Mouse (Mus musculus) B cell, adult 2 months (primary cell): ENCODE measurements around the gene Lmod3.
"Not testable (repeated sequence)": the region's sequence is repeated elsewhere in the genome, so short reads cannot be mapped to it uniquely, and the experiment has no call there.

Source experiments
- DNase-seq, 2 experiments: peaks; one replicate each; pipeline ENCODE4 v3.0.0; 2022

Lmod3 gene

GRCm38 (mm10) chr6:97275760-97276159 is 23.2 kb upstream of the Lmod3 start:
- DNase-seq: no peak

- no peak for DNase-seq
Observed at GRCm38 (mm10) chr6:97273777-97274176, 21.2 kb upstream of the Lmod3 start.

DNA sequence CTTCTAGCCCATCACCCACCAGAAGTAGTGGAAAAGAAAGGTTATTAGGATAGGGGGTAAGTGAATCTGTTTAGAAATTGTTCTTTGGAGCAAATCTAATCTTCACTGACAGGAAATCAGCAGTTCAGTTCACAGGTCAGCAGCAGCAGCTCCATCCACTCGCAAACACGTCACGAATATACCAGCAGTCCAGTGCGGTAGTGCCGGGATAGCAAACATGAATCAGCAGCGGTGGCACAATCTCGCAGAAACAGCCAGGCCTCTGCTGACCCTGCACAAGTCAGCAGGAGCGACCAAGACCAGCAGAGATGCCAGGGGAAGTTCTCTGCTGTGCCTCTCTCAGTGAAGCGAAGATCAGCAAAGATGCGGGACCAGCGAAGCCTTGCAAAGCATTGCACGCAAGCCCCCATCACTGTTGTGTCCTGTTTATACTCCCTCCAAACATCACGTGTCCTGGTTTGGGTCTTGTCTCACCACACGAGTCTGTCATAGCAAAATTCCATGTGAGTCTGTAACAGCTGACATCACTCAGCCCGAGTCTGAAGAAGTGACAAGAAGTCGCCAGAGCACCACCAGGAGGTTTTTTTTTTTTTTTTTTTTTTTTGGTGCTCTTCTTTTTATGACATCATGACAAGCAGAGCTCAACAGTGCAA is 20.6 kb upstream of the Lmod3 start:
- DNase-seq: no peak

GRCm38 (mm10) chr6:97272349-97272748 is 19.8 kb upstream of the Lmod3 start:
- DNase-seq: no peak

DNA sequence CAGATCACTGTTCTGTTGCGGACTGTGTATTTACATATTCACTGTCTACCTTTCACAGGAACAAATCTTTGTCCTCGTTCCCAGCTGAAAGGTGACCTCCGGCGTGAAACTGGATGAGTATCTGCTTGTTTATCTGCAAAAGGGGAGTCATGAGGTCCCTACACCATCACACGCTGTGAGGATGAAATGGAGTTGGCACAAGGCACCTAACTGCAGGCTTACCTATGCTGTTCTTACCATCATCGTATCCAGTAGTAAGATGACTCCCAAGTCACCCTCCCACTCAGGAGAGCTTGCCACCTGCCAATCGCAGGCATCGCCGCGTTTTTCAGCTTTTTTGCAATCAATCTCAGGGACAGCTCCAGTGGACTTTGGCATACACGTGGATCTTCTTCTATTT is 17.0 kb upstream of the Lmod3 start:
- DNase-seq: no peak

DNA sequence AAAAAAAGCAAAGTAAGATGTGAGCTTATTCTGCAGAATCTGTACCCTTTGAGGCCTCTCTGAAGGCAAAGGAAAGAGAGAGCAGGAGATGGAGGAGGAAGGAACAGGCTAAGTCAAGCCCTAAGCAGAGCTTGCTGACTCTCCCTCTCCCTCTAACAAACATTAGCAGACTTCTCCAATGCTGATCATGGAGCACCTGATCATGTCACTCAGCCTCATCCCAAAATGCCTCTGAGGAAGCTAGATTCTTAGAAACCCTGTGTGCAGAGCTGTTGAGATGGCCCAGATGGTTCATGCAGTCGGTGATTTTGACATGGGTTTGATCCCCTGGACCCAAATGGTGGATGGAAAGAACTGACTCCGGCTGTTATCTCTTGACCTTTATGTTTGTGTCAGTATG is 14.6 kb upstream of the Lmod3 start:
- DNase-seq: no peak

- no peak for DNase-seq
Observed at GRCm38 (mm10) chr6:97266661-97267060, 14.1 kb upstream of the Lmod3 start.

DNA sequence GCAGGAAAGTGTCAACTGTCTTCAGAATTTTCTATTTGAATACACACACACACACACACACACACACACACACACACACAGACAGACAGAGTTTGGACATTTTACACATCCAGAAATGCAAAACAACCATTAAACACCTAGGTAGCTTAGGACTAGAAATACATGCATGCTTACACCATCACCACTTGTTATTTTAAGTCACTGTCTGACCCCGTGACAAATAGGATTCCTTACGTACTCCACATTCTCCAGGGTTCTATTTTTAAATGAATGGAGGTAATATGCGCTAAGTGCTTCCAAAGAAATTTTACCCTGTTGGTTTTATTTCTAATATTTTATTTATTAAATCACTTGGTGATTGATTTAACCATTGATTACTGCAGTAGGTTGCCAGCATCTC is 13.1 kb upstream of the Lmod3 start:
- DNase-seq: no peak

DNA sequence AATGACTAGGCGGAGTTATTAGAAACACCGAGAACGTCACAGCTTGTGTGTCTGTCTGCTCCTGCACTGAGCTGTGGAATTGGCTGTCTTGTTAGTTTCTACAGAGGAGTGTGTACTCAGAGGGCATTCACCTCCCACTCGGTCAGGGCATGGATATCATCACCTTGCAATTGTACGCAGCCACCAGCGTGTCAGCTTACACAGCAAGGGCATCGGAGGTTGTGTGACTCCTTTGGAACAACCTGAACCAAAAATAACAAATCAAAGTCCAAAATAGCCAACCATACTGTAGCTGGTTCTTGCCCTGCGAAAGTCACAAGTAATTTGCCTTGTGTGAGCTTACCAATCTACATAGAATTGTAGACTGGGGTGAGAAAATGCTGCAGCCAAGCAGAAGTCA is 12.7 kb upstream of the Lmod3 start:
- no peak for DNase-seq

GRCm38 (mm10) chr6:97263750-97264149 is 11.2 kb upstream of the Lmod3 start:
- DNase-seq: not testable (repeated sequence)

DNA sequence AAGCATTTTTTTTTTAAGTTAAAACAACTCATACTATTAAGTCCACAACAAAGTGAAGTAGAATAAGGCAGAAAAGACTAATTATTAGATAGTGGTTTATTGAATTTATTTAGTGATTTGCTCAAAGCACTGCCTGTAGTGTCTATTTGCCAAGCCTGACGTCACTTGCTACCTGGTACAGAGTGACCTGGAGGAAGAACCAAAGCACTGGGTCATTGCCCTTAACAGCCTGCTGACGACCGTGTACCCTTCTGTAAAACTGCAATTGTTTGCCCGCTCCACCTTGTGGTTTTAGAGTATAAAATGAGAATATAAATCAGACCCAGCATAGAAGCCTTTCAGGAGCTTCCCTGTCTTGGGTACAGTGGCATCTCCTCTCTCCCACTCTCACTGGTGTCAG is 9.7 kb upstream of the Lmod3 start:
- no peak for DNase-seq

- not testable (repeated sequence) for DNase-seq
Observed at GRCm38 (mm10) chr6:97259926-97260325, 7.4 kb upstream of the Lmod3 start.

- DNase-seq: no peak
Observed at GRCm38 (mm10) chr6:97258489-97258888, 5.9 kb upstream of the Lmod3 start.

GRCm38 (mm10) chr6:97252086-97252485 is 473 bp downstream of the Lmod3 start:
- no peak for DNase-seq

DNA sequence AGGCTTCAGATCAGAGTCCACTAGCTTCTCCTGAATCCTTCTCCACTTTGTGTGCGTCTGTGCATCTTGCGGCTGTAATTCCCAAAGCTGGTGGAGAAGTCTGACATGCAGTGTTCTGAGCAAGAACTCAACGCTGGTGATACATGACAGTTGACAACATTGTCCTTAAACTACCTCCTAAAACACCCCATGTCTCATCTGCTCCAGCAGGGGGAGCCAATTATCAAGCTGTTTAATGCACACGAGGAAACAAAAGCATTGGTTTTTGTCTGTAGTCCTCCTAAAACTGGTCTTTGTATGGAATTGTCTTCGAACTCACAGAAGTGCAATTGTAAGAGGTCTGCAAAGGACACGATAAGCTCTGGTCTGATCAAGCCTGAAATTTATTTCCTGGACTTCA is 1.6 kb downstream of the Lmod3 start:
- peak; percentile 69 to 71 for DNase-seq

DNA sequence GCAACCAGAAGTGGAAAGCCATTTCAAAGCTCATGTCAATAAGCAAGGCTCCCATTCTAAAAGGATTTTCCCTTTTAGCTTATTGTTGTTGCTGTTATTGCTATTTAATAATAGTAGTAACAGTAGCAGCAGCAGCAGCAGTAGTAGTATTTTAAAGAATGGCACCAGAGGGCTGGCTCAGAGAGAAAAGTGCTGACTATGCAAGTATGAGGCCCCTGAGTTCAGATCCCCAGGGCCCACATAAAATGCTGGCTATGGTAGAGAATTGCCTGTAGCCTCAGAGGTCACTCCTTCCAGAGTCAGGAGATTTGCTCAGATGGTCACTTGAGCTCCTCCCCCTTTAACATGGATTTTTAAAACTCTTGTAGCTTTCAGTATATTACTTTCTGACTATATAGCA is 7.4 kb downstream of the Lmod3 start:
- DNase-seq: no peak

DNA sequence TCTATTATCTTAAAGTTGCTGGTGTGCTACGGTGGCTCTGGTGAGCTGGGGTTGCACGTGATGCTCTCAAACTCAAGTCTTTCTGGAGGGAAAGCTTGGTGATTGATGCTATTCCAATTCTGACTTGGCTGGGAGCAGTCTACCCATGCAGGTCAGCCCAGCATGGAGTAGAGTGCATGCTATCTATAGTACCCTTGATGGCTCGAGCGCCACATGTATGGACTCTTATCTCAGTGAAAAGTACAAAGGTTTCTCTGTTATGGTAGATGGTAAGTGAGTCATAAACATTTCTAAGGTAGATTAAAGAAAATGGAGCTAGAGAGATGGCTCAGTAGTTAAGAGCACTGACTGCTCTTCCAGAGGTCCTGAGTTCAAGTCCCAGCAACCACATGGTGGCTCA is 10.0 kb downstream of the Lmod3 start:
- DNase-seq: no peak

- no peak for DNase-seq
Observed at GRCm38 (mm10) chr6:97240092-97240491, 12.5 kb downstream of the Lmod3 start.

GRCm38 (mm10) chr6:97239360-97239759 is 13.2 kb downstream of the Lmod3 start:
- no peak for DNase-seq

DNA sequence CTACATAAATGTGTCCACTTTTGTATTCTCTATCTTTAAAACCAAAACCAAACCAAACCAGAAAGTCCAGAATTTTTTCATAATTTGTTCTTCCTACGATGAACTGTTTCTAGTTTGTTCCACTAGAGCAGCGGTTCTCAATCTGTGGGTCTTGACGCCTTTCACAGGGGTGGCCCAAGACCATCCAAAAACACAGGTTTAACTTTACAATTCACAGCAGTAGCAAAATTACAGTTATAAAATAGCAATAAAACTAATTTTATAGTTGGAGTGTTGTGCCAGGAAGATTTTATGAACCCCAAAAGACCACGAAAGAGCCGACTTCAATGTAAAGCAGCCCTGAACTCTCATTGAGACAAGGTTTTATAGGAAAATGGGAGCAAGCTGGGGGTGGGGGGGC is 16.5 kb downstream of the Lmod3 start:
- no peak for DNase-seq

DNA sequence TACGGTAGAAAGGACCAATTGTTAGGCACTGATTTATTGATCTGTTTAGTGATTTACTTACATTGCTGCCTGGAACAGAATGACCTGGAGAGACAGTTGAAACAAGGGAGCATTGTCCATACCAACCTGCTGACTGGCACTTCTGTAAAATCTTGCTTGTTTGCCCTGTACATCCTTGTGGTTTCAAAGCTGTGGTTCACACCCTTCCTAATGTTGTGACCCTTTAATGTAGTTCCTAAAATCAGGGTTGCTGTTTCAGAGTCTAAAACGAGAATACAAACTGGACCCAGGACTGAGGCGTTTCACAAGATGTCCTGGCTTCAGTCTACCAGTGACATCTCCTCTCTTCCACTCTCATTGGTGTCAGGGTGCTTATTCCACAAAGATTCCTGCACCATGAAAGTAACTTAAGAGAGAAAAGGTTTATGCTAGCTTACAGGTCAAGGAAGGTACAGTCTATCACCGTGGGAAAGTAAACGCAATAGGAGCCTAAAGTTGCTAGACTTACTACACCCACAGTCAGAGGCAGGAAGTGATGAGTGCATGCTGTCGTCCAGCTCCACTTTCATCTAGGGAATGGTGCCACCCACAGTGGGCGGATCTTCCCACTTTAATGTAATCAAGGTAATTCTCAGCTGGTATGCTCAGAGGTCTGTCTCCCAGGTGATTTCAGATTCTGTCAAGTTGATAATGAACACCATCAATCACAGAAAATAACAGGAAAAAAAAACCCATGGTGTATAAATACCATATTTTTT is 17.5 kb downstream of the Lmod3 start:
- no peak for DNase-seq

- DNase-seq: no peak
Observed at GRCm38 (mm10) chr6:97227067-97227847, 25.3 kb downstream of the Lmod3 start.

- DNase-seq: no peak
Observed at GRCm38 (mm10) chr6:97226083-97226491, 26.5 kb downstream of the Lmod3 start.

DNA sequence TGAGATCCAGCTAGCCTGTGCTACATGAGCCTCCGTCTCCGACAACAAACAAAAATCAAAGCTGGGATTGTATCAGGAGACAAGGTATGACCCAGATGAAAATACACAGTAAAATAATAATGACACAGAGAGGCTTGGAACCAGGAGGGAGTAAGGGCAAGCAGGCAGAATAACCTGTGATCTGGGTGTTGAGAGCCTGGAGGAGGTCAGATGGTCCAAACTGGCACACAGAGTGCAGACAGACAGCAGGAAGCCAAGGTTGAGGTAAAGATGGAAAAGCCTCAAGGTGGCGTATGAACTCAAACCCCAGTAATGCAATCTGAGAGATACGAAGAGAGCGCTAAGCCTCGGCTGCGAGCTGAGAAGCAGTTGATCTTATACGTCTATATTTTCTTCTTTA is 28.1 kb downstream of the Lmod3 start:
- DNase-seq: no peak
